In genomic region chr7:97984108-97984834, GRCm38 (mm10) we compare ENCODE assay signal across 8 mouse cellular contexts.
DNase-seq lines count a peak whose midpoint lies in the region; ATAC-seq and TF ChIP-seq lines count a peak whose summit lies in the region.

No protein-coding gene starts in this region.

- no peak for TF ChIP-seq POLR2A in limb, embryonic 14.5 days (IDR thresholded peaks at IDR 0.05; ENCODE audit: borderline replicate concordance, extremely low read depth, insufficient read depth, insufficient read length)
- no peak for TF ChIP-seq POLR2A in testis, adult 2 months (IDR thresholded peaks at IDR 0.05; ENCODE audit: control insufficient read depth, low read depth, low read length)

- peak; percentile 80; the same call in 1 of the 2 replicates for TF ChIP-seq CTCF in testis, adult 2 months (IDR thresholded peaks at IDR 0.05; ENCODE audit: control insufficient read depth, insufficient read depth, insufficient replicate concordance, low read depth, low read length)

- no peaks in the 10 kb centered on the region for H3K9me3 ChIP-seq in limb, embryonic 14.5 days (ENCODE audit: control insufficient read depth, low read length)

- H3K27me3 ChIP-seq in limb, embryonic 14.5 days (ENCODE audit: control insufficient read depth, insufficient read depth, low read length): no peaks in the 10 kb centered on the region
- no peaks in the 10 kb centered on the region for H3K27me3 ChIP-seq in testis, adult 2 months (ENCODE audit: control insufficient read depth, insufficient read depth, low read length)

- DNase-seq in gastrocnemius, postnatal 10 days: peak; percentile 22
- DNase-seq in gastrocnemius, postnatal 14 days: no peak
- DNase-seq in ovary, postnatal 14 days (ENCODE audit: low spot score): peak; percentile 21
- no peak for DNase-seq in ovary, adult 18-20 months (ENCODE audit: low spot score)
- DNase-seq in c-Kit-positive CD71-positive TER-119-negative erythroid progenitor cells, embryonic 14.5 days (ENCODE audit: low read depth): peak; percentile 23
- peak; percentile 51 for DNase-seq in limb, embryonic 14.5 days (ENCODE audit: low spot score)
- DNase-seq in urinary bladder, adult 18-20 months (ENCODE audit: low spot score in 2 of 2): no peak

- H3K4me1 ChIP-seq in limb, embryonic 14.5 days (ENCODE audit: control insufficient read depth, insufficient read depth, low read length): no peaks in the 10 kb centered on the region
- peaks cover 3% of the 10 kb centered on the region for H3K4me1 ChIP-seq in testis, adult 2 months (ENCODE audit: control insufficient read depth, insufficient read depth, low read length)

- no peak overlapping the region for H3K4me3 ChIP-seq in limb, embryonic 14.5 days (replicated peaks; ENCODE audit: low read length)
- peak overlapping the region; percentile 55 for H3K4me3 ChIP-seq in testis, adult 2 months (ENCODE audit: control insufficient read depth, low read depth, low read length)

- H3K4me2 ChIP-seq in limb, embryonic 14.5 days (replicated peaks; ENCODE audit: low read depth, low read length, severe bottlenecking): no peak overlapping the region

- H3K36me3 ChIP-seq in limb, embryonic 14.5 days (ENCODE audit: control insufficient read depth, insufficient read depth, low read length): no peaks in the 10 kb centered on the region
- no peaks in the 10 kb centered on the region for H3K36me3 ChIP-seq in testis, adult 2 months (ENCODE audit: control insufficient read depth, insufficient read depth, low read length)

- intact Hi-C loops in gastrocnemius, postnatal 14 days (cut with DNase I; ENCODE audit: low total_unique reads): no loop called here

- H3K9ac ChIP-seq in limb, embryonic 14.5 days (ENCODE audit: low read depth, low read length, severe bottlenecking): no peak overlapping the region

- 53% methylated on average over 13 of the region's 13 CpGs for WGBS in limb, embryonic 14.5 days

- no peak overlapping the region for H3K27ac ChIP-seq in limb, embryonic 14.5 days (replicated peaks; ENCODE audit: low read depth, low read length)
- no peak overlapping the region for H3K27ac ChIP-seq in testis, adult 2 months (ENCODE audit: control insufficient read depth, insufficient read depth, low read depth, low read length)

- no peak for ATAC-seq in limb, embryonic 14.5 days (ENCODE audit: low FRiP score, low read depth)

Comparison
In these comparisons a context has a peak if more than half of its experiments do, and no peak if none do; other contexts are left out.
1. DNase-seq: peak in gastrocnemius, postnatal 10 days (single experiment), ovary, postnatal 14 days (single experiment), c-Kit-positive CD71-positive TER-119-negative erythroid progenitor cells, embryonic 14.5 days (single experiment) and limb, embryonic 14.5 days (single experiment); none in gastrocnemius, postnatal 14 days (single experiment), ovary, adult 18-20 months (single experiment) and urinary bladder, adult 18-20 months (0 of 2).